Mouse (Mus musculus) bone marrow macrophage, adult 2 months (primary cell): ENCODE data around the gene Ppif.

ENCODE experiments used
- CTCF ChIP-seq: IDR thresholded peaks from 2 replicates; pipeline ENCODE4 v1.5.1; 2012; ENCODE audit warnings: low read depth, mild to moderate bottlenecking, low read length, moderate library complexity
- POLR2A ChIP-seq: IDR thresholded peaks from 2 replicates; pipeline ENCODE4 v1.6.1; 2012; ENCODE audit warnings: mild to moderate bottlenecking, low read depth, low read length, borderline replicate concordance

GRCm38 (mm10) chr14:25711177-25711576 lies 17.2 kb downstream of the Ppif start:
- no peak for TF ChIP-seq CTCF
- no peak for TF ChIP-seq POLR2A
